Comparison of ENCODE assay signal across 9 mouse cellular contexts in the genomic region with DNA sequence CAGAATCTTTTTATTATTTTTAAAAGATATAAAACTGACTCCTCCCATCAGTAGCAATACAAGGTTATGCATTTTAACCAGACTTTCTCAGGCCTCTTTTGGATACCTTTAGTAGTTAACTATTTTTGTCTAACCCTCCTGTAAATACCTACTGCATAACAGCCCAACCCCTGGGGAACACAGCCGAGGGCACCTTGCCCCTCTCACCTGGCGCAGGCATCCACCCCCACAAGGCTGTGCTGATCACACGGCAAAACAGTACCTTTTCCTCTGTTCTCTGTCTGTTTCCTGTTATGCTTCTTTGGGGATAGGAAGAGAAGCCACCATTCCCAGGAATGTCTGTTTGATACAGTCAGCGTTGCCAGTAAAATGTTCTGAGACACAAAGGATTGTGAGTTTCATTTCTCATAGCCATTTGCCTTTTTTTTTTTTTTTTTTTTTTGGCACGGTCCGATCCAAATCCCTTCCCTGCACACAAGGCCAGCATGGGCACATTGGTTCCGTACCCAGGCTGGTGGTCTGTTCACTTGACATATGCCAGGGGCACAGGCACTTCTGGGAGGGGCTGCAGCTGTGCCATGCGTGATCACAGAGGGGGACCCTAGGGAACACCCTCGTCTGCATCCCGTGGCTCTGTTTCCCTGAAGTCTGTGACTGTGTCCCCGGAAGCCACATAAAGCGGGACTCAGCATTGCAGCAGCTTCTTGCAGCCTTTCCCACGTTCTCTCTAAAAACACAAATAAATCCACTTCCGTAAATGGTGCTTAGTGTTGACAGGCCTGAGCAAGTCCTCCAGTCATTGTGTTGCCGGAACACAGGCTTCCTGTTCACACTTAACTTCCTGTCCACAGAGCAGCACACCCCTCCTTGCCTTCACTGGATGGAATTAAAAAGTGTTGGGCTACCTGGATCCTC. TPM values are rescaled to one million over a fixed set of nuclear protein-coding genes. Genes with fewer than 3 reads are reported as not detected.
DNase-seq lines count a peak whose midpoint lies in the region; ATAC-seq and TF ChIP-seq lines count a peak whose summit lies in the region.
"Had no signal": no experiment of that assay in that cellular context is flagged by ENCODE, and none has a peak within 500 bp of the region (broad histone marks: within the 10 kb centered on the region; RNA-seq: fewer than 3 reads in every experiment).

No protein-coding gene starts in this region.

- no peaks in the 10 kb centered on the region for H3K27me3 ChIP-seq in testis, adult 2 months (ENCODE audit: control insufficient read depth, insufficient read depth, low read length)
- no peaks in the 10 kb centered on the region for H3K27me3 ChIP-seq in heart, embryonic 11.5 days (ENCODE audit: control insufficient read depth, insufficient read depth, low read length)
- no peaks in the 10 kb centered on the region for H3K27me3 ChIP-seq in liver, embryonic 11.5 days (replicated peaks; ENCODE audit: control insufficient read depth, insufficient read depth, low read length)
- H3K27me3 ChIP-seq in stomach, postnatal 0 days (ENCODE audit: control insufficient read depth, insufficient read depth, low read length): no peaks in the 10 kb centered on the region
- H3K27me3 ChIP-seq in cerebellum, adult 2 months (ENCODE audit: control insufficient read depth, insufficient read depth, low read length): no peaks in the 10 kb centered on the region
- H3K27me3 ChIP-seq: embryonic facial prominence, embryonic 12.5 days had no signal

- H3K4me3 ChIP-seq in testis, adult 2 months (ENCODE audit: control insufficient read depth, low read depth, low read length): no peak overlapping the region; the same call in none of the 2 replicates
- no peak overlapping the region for H3K4me3 ChIP-seq in heart, embryonic 11.5 days (ENCODE audit: low read depth, low read length)
- H3K4me3 ChIP-seq in liver, embryonic 11.5 days (ENCODE audit: low read depth, low read length): no peak overlapping the region
- H3K4me3 ChIP-seq in stomach, postnatal 0 days (ENCODE audit: low read depth, low read length): no peak overlapping the region
- no peak overlapping the region for H3K4me3 ChIP-seq in cerebellum, adult 2 months (replicated peaks; ENCODE audit: insufficient read depth, low read depth, low read length)
- H3K4me3 ChIP-seq: embryonic facial prominence, embryonic 12.5 days had no signal

- WGBS in heart, embryonic 11.5 days (ENCODE audit: insufficient replicate concordance): 63% methylated on average over 15 of the region's 15 CpGs
- WGBS in liver, embryonic 11.5 days: 65% methylated on average over 15 of the region's 15 CpGs
- 63% methylated on average over 15 of the region's 15 CpGs for WGBS in stomach, postnatal 0 days
- WGBS in cerebellum, adult 2 months: 68% methylated on average over 15 of the region's 15 CpGs

- H3K4me1 ChIP-seq in testis, adult 2 months (ENCODE audit: control insufficient read depth, insufficient read depth, low read length): peaks cover 3% of the 10 kb centered on the region
- peaks cover 22% of the 10 kb centered on the region for H3K4me1 ChIP-seq in heart, embryonic 11.5 days (ENCODE audit: control insufficient read depth, insufficient read depth, low read length)
- peaks cover 54% of the 10 kb centered on the region for H3K4me1 ChIP-seq in liver, embryonic 11.5 days (replicated peaks; ENCODE audit: control insufficient read depth, insufficient read depth, low read length)
- H3K4me1 ChIP-seq in stomach, postnatal 0 days (replicated peaks; ENCODE audit: control insufficient read depth, insufficient read depth): no peaks in the 10 kb centered on the region
- peaks cover 13% of the 10 kb centered on the region for H3K4me1 ChIP-seq in cerebellum, adult 2 months (ENCODE audit: control insufficient read depth, insufficient read depth, low read length)

- no peak for TF ChIP-seq EP300 in stomach, postnatal 0 days (optimal IDR thresholded peaks at IDR 0.05)

- no peak overlapping the region for H3K9ac ChIP-seq in heart, embryonic 11.5 days (ENCODE audit: low read depth, low read length)
- no peak overlapping the region for H3K9ac ChIP-seq in liver, embryonic 11.5 days (ENCODE audit: low read depth, low read length)
- no peak overlapping the region for H3K9ac ChIP-seq in stomach, postnatal 0 days (ENCODE audit: low read length)
- H3K9ac ChIP-seq: embryonic facial prominence, embryonic 12.5 days had no signal

- TF ChIP-seq POLR2A in testis, adult 2 months (IDR thresholded peaks at IDR 0.05; ENCODE audit: control insufficient read depth, low read depth, low read length): no peak
- no peak for TF ChIP-seq POLR2A in cerebellum, adult 2 months (IDR thresholded peaks at IDR 0.05; ENCODE audit: borderline replicate concordance, insufficient read depth, low read length)

- no peak overlapping the region; the same call in 1 of the 2 replicates for H3K4me2 ChIP-seq in heart, embryonic 11.5 days
- peak overlapping the region; percentile 26 for H3K4me2 ChIP-seq in liver, embryonic 11.5 days
- H3K4me2 ChIP-seq in stomach, postnatal 0 days (replicated peaks; ENCODE audit: low read depth): no peak overlapping the region
- H3K4me2 ChIP-seq: embryonic facial prominence, embryonic 12.5 days had no signal

- DNase-seq in testis, postnatal 14 days (ENCODE audit: low spot score): no peak
- no peak for DNase-seq in liver, embryonic 11.5 days (ENCODE audit: low spot score)
- no peak for DNase-seq in stomach, postnatal 0 days (ENCODE audit: low spot score)
- DNase-seq in layer of hippocampus, adult 9-10 months (ENCODE audit: low spot score): no peak
- DNase-seq in cerebellum, adult 2 months: no peak
- DNase-seq in adrenal gland, postnatal 4 days (ENCODE audit: low spot score in 2 of 2): no peak

- no peaks in the 10 kb centered on the region for H3K9me3 ChIP-seq in heart, embryonic 11.5 days (replicated peaks; ENCODE audit: control insufficient read depth, low read length)
- no peaks in the 10 kb centered on the region for H3K9me3 ChIP-seq in liver, embryonic 11.5 days (ENCODE audit: control insufficient read depth, low read length)
- no peaks in the 10 kb centered on the region for H3K9me3 ChIP-seq in stomach, postnatal 0 days (ENCODE audit: control insufficient read depth, low read length)
- H3K9me3 ChIP-seq: embryonic facial prominence, embryonic 12.5 days had no signal

- peaks cover 2% of the 10 kb centered on the region for H3K36me3 ChIP-seq in testis, adult 2 months (ENCODE audit: control insufficient read depth, insufficient read depth, low read length)
- peaks cover 10% of the 10 kb centered on the region for H3K36me3 ChIP-seq in heart, embryonic 11.5 days (ENCODE audit: control insufficient read depth, insufficient read depth, low read length)
- peaks cover 26% of the 10 kb centered on the region for H3K36me3 ChIP-seq in liver, embryonic 11.5 days (ENCODE audit: control insufficient read depth, insufficient read depth, low read length)
- H3K36me3 ChIP-seq in stomach, postnatal 0 days (ENCODE audit: control insufficient read depth, insufficient read depth, low read length): peaks cover 16% of the 10 kb centered on the region; the same call in 1 of the 2 replicates

- no peak for ATAC-seq in heart, embryonic 11.5 days (replicated peaks; ENCODE audit: insufficient number of reproducible peaks, low FRiP score, low TSS enrichment)
- no peak for ATAC-seq in liver, embryonic 11.5 days (replicated peaks; ENCODE audit: low FRiP score)
- ATAC-seq in stomach, postnatal 0 days (ENCODE audit: low FRiP score, low TSS enrichment): no peak; the same call in 1 of the 2 replicates

- TF ChIP-seq CTCF in testis, adult 2 months (IDR thresholded peaks at IDR 0.05; ENCODE audit: control insufficient read depth, insufficient read depth, insufficient replicate concordance, low read depth, low read length): no peak
- no peak for TF ChIP-seq CTCF in stomach, postnatal 0 days (IDR thresholded peaks at IDR 0.05; ENCODE audit: low read depth)
- TF ChIP-seq CTCF in cerebellum, adult 2 months (IDR thresholded peaks at IDR 0.05; ENCODE audit: borderline replicate concordance, insufficient read depth, low read depth, low read length): no peak

- H3K27ac ChIP-seq in testis, adult 2 months (ENCODE audit: control insufficient read depth, insufficient read depth, low read depth, low read length): peak overlapping the region; percentile 60; the same call in 1 of the 2 replicates
- H3K27ac ChIP-seq in heart, embryonic 11.5 days (ENCODE audit: low read depth, low read length): peak overlapping the region; percentile 72
- peak overlapping the region; percentile 94 for H3K27ac ChIP-seq in liver, embryonic 11.5 days (ENCODE audit: low read depth, low read length)
- H3K27ac ChIP-seq in stomach, postnatal 0 days (replicated peaks): peak overlapping the region; percentile 63
- H3K27ac ChIP-seq in cerebellum, adult 2 months (ENCODE audit: insufficient read depth, low read length): no peak overlapping the region
- H3K27ac ChIP-seq: embryonic facial prominence, embryonic 12.5 days had no signal

RNA-seq across cellular contexts. Expression of gene 1500011B03Rik, which starts 17.6 kb away (rescaled TPM):
- 51.7 and 67.4 TPM in 2 replicates for polyA plus RNA-seq in testis, adult 2 months (2012; rRNA removed)
- polyA plus RNA-seq in heart, embryonic 11.5 days (2014; fragmentation: Nextera tagmentation; extraction: Ambion mirVana): 62.7 and 63.7 TPM in 2 replicates
- polyA plus RNA-seq in liver, embryonic 11.5 days (2014; fragmentation: Nextera tagmentation; extraction: Ambion mirVana): 70.3 and 75.6 TPM in 2 replicates
- 110 and 118 TPM in 2 replicates for polyA plus RNA-seq in stomach, postnatal 0 days (2015; fragmentation: Nextera tagmentation; extraction: Ambion mirVana)
- 227 and 230 TPM in 2 replicates for polyA plus RNA-seq in cerebellum, adult 2 months (2012; rRNA removed)
- total RNA-seq in adrenal gland, postnatal 4 days (2021): 10 to 100 TPM; 88.4 to 91.9 TPM

RNA-seq across cellular contexts. Expression of gene Git2, which starts 30.4 kb away (rescaled TPM):
- 15.1 and 16.1 TPM in 2 replicates for polyA plus RNA-seq in testis, adult 2 months (2012; rRNA removed)
- polyA plus RNA-seq in heart, embryonic 11.5 days (2014; fragmentation: Nextera tagmentation; extraction: Ambion mirVana): 28.9 and 30.6 TPM in 2 replicates
- polyA plus RNA-seq in liver, embryonic 11.5 days (2014; fragmentation: Nextera tagmentation; extraction: Ambion mirVana): 37.5 and 46.1 TPM in 2 replicates
- polyA plus RNA-seq in stomach, postnatal 0 days (2015; fragmentation: Nextera tagmentation; extraction: Ambion mirVana): 14.2 and 16.1 TPM in 2 replicates
- polyA plus RNA-seq in cerebellum, adult 2 months (2012; rRNA removed): 96.5 and 107 TPM in 2 replicates
- total RNA-seq in adrenal gland, postnatal 4 days (2021): 10 to 100 TPM; 56.2 to 59.5 TPM

RNA-seq across cellular contexts. Expression of gene Ankrd13a, which starts 31.2 kb away (rescaled TPM):
- 167 and 170 TPM in 2 replicates for polyA plus RNA-seq in testis, adult 2 months (2012; rRNA removed)
- 37.6 and 39.7 TPM in 2 replicates for polyA plus RNA-seq in heart, embryonic 11.5 days (2014; fragmentation: Nextera tagmentation; extraction: Ambion mirVana)
- 81.2 and 96.5 TPM in 2 replicates for polyA plus RNA-seq in liver, embryonic 11.5 days (2014; fragmentation: Nextera tagmentation; extraction: Ambion mirVana)
- 36.4 and 41.7 TPM in 2 replicates for polyA plus RNA-seq in stomach, postnatal 0 days (2015; fragmentation: Nextera tagmentation; extraction: Ambion mirVana)
- 61.6 and 62.1 TPM in 2 replicates for polyA plus RNA-seq in cerebellum, adult 2 months (2012; rRNA removed)
- total RNA-seq in adrenal gland, postnatal 4 days (2021): 100 to 1,000 TPM; 105 to 111 TPM

RNA-seq across cellular contexts. Expression of gene 4930519G04Rik, which starts 47.8 kb away (rescaled TPM):
- 54.0 and 68.8 TPM in 2 replicates for polyA plus RNA-seq in testis, adult 2 months (2012; rRNA removed)
- not detected in 2 replicates for polyA plus RNA-seq in heart, embryonic 11.5 days (2014; fragmentation: Nextera tagmentation; extraction: Ambion mirVana)
- polyA plus RNA-seq in liver, embryonic 11.5 days (2014; fragmentation: Nextera tagmentation; extraction: Ambion mirVana): not detected in 2 replicates
- polyA plus RNA-seq in stomach, postnatal 0 days (2015; fragmentation: Nextera tagmentation; extraction: Ambion mirVana): 0.05 TPM in 1 of 2 replicates, not detected in the other
- polyA plus RNA-seq in cerebellum, adult 2 months (2012; rRNA removed): not detected in 2 replicates
- not detected for total RNA-seq in adrenal gland, postnatal 4 days (2021)
- polyA plus RNA-seq: embryonic facial prominence, embryonic 12.5 days had no signal

RNA-seq across cellular contexts. Expression of gene Gm9936, which starts 52.8 kb away (rescaled TPM):
- not detected in 2 replicates for polyA plus RNA-seq in testis, adult 2 months (2012; rRNA removed)
- polyA plus RNA-seq in heart, embryonic 11.5 days (2014; fragmentation: Nextera tagmentation; extraction: Ambion mirVana): not detected in 2 replicates
- polyA plus RNA-seq in liver, embryonic 11.5 days (2014; fragmentation: Nextera tagmentation; extraction: Ambion mirVana): 0.12 TPM in 1 of 2 replicates, not detected in the other
- polyA plus RNA-seq in stomach, postnatal 0 days (2015; fragmentation: Nextera tagmentation; extraction: Ambion mirVana): 0.06 and 0.15 TPM in 2 replicates
- 0.16 TPM in 2 replicates for polyA plus RNA-seq in cerebellum, adult 2 months (2012; rRNA removed)
- under 1 TPM; 0.14 to 0.17 TPM for total RNA-seq in adrenal gland, postnatal 4 days (2021)
